Mouse (Mus musculus) cerebellum, adult 2 months (tissue): ENCODE data around the gene Zfp365. TPM values are rescaled to one million over a fixed set of nuclear protein-coding genes. Genes with fewer than 3 reads are reported as not detected.

Experiments
- DNase-seq, 2 experiments: peaks; one replicate each; pipeline ENCODE4 v3.0.0; 2021
- H3K27ac ChIP-seq: fragments of 200-500 bp; 2 replicates; pipeline ENCODE4 v1.5.1; 2012; ENCODE audit warnings: low read length, control low read depth, inconsistent platforms; ENCODE audit not compliant: insufficient read depth
- H3K27me3 ChIP-seq: fragments of 200-500 bp; 2 replicates; pipeline ENCODE4 v1.6.1; 2012; ENCODE audit warnings: inconsistent platforms, mild to moderate bottlenecking, low read length, moderate library complexity; ENCODE audit not compliant: control insufficient read depth, insufficient read depth
- H3K4me1 ChIP-seq: fragments of 200-500 bp; 2 replicates; pipeline ENCODE4 v1.6.1; 2011; ENCODE audit warnings: low read length; ENCODE audit not compliant: control insufficient read depth, insufficient read depth
- H3K4me3 ChIP-seq: fragments of 200-500 bp; replicated peaks from 2 replicates; pipeline ENCODE3; 2011; ENCODE audit warnings: mild to moderate bottlenecking, low read depth, low read length, control low read depth; ENCODE audit not compliant: insufficient read depth
- CTCF ChIP-seq: fragments of 200-500 bp; IDR thresholded peaks from 2 replicates; pipeline ENCODE4 v1.5.1; 2011; ENCODE audit warnings: low read depth, mild to moderate bottlenecking, control low read depth, low read length, moderate library complexity, borderline replicate concordance; ENCODE audit not compliant: insufficient read depth
- POLR2A ChIP-seq: fragments of 200-500 bp; IDR thresholded peaks from 2 replicates; pipeline ENCODE4 v1.6.1; 2011; ENCODE audit warnings: low read length, control low read depth, borderline replicate concordance; ENCODE audit not compliant: insufficient read depth
- WGBS: fragments of 180-500 bp; shearing (Covaris S2); methylation state at CpG from one replicate; pipeline ENCODE4 v1.1.7; 2018; 5-methylcytosine and 5-hydroxymethylcytosine counted together
- polyA plus RNA-seq: library from polyadenylated mRNA; depleted of rRNA; stranded (reverse); fragments of >200 nt; gene quantifications from 2 replicates; pipeline ENCODE4 v1.2.3, GENCODE M21; 2012

The Zfp365 gene
- polyA plus RNA-seq, 1 experiment = 39.7 TPM

GRCm38 (mm10) chr10:67936944-67937343 is 24.5 kb upstream of the Zfp365 start:
- DNase-seq = no peak
- 72% methylated on average over 4 of the region's 4 CpGs for WGBS
- Histone ChIP-seq H3K27me3 (no peaks in the 10 kb centered on the region), H3K27ac (no peak overlapping the region), H3K4me1 (no peaks in the 10 kb centered on the region), H3K4me3 (no peak overlapping the region)
- TF ChIP-seq POLR2A = no peak
- TF ChIP-seq CTCF = no peak

GRCm38 (mm10) chr10:67932780-67933179 is 20.3 kb upstream of the Zfp365 start:
- H3K27me3 ChIP-seq = no peaks in the 10 kb centered on the region
- no peaks in the 10 kb centered on the region for H3K4me1 ChIP-seq
- DNase-seq = no peak
- TF ChIP-seq POLR2A (no peak), CTCF (no peak)
- no peak overlapping the region for H3K4me3 ChIP-seq
- WGBS = 93% methylated on average over 11 of the region's 11 CpGs
- no peak overlapping the region for H3K27ac ChIP-seq

- TF ChIP-seq POLR2A (no peak), CTCF (no peak)
- Histone ChIP-seq H3K4me1 (no peaks in the 10 kb centered on the region), H3K4me3 (no peak overlapping the region), H3K27me3 (no peaks in the 10 kb centered on the region), H3K27ac (no peak overlapping the region)
- no peak for DNase-seq
- WGBS = 80% methylated on average over 4 of the region's 4 CpGs
Observed at GRCm38 (mm10) chr10:67931328-67931727, 18.9 kb upstream of the Zfp365 start.

- Histone ChIP-seq H3K4me3 (no peak overlapping the region), H3K27me3 (no peaks in the 10 kb centered on the region), H3K27ac (no peak overlapping the region), H3K4me1 (no peaks in the 10 kb centered on the region)
- TF ChIP-seq POLR2A = no peak
- TF ChIP-seq CTCF = no peak
- WGBS = 90% methylated on average over 7 of the region's 7 CpGs
- no peak for DNase-seq
Observed at GRCm38 (mm10) chr10:67928584-67928983, 16.1 kb upstream of the Zfp365 start.

- WGBS = 71% methylated on average over 8 of the region's 8 CpGs
Observed at GRCm38 (mm10) chr10:67927718-67928455, 15.4 kb upstream of the Zfp365 start.

GRCm38 (mm10) chr10:67924030-67924429 is 11.6 kb upstream of the Zfp365 start:
- H3K4me3 ChIP-seq = no peak overlapping the region
- H3K27me3 ChIP-seq = no peaks in the 10 kb centered on the region
- WGBS = 56% methylated on average over 7 of the region's 7 CpGs
- no peak for DNase-seq
- no peak for TF ChIP-seq CTCF
- TF ChIP-seq POLR2A = no peak
- H3K4me1 ChIP-seq = no peaks in the 10 kb centered on the region
- no peak overlapping the region for H3K27ac ChIP-seq

More at GRCm38 (mm10) chr10:67927718-67928455, 15.4 kb upstream of the Zfp365 start:
- H3K27me3 ChIP-seq = no peaks in the 10 kb centered on the region
- H3K4me3 ChIP-seq = no peak overlapping the region
- TF ChIP-seq POLR2A (no peak), CTCF (no peak)
- no peak for DNase-seq
- no peaks in the 10 kb centered on the region for H3K4me1 ChIP-seq
- no peak overlapping the region for H3K27ac ChIP-seq

- Histone ChIP-seq H3K4me3 (no peak overlapping the region), H3K27me3 (no peaks in the 10 kb centered on the region), H3K4me1 (no peaks in the 10 kb centered on the region), H3K27ac (no peak overlapping the region)
- WGBS = 78% methylated on average over 6 of the region's 6 CpGs
- TF ChIP-seq POLR2A = no peak
- TF ChIP-seq CTCF = no peak
- DNase-seq = no peak
Observed at GRCm38 (mm10) chr10:67921777-67922176, 9.3 kb upstream of the Zfp365 start.

- DNase-seq = no peak
- Histone ChIP-seq H3K4me1 (no peaks in the 10 kb centered on the region), H3K27ac (no peak overlapping the region), H3K4me3 (no peak overlapping the region), H3K27me3 (no peaks in the 10 kb centered on the region)
- WGBS = 95% methylated on average over 4 of the region's 4 CpGs
- TF ChIP-seq POLR2A = no peak
- no peak for TF ChIP-seq CTCF
Observed at GRCm38 (mm10) chr10:67919706-67920105, 7.2 kb upstream of the Zfp365 start.
